Mouse (Mus musculus) G1E (cell line): ENCODE measurements at regions not wholly inside any gene's neighbourhood (a gene's known extent, or its start where the extent isn't known, plus 50 kb on each side); places are given as distances from the start of the nearest gene placed in this dataset.

Experiments used
- CTCF ChIP-seq: IDR thresholded peaks from 2 replicates; pipeline ENCODE4 v1.5.1; 2012; ENCODE audit warnings: low read depth, low read length, inconsistent platforms, mixed read lengths
- TAL1 ChIP-seq: conservative IDR thresholded peaks from 2 replicates; pipeline ENCODE4 v1.6.1; 2012; ENCODE audit warnings: low read depth, low read length, inconsistent platforms, mixed read lengths

DNA sequence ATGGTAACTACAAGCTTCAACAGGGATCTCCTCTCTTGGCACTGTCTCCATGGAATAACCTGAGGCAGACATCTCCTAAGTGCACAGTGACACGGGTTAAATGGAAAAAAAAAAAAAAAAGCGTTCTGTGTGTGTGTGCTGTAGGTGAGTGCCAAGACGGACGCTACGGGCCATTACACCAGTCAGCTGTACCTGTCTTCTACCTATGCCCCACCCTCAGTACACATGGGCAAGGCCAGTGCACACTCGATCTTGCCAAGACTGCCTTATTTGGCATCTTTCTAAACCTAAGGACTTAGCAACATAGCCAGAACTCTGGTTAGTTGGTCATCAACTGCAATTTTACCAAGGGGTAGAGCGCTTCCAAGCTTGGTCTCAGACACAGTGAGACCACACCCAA lies 173.1 kb upstream of the Dyrk2 start:
- TF ChIP-seq CTCF (no peak), TAL1 (no peak)
